Mouse (Mus musculus): ENCODE measurements around the gene Pithd1.
"Not testable (repeated sequence)": the region's sequence is repeated elsewhere in the genome, so short reads cannot be mapped to it uniquely, and the experiment has no call there.

Gene Pithd1

DNA sequence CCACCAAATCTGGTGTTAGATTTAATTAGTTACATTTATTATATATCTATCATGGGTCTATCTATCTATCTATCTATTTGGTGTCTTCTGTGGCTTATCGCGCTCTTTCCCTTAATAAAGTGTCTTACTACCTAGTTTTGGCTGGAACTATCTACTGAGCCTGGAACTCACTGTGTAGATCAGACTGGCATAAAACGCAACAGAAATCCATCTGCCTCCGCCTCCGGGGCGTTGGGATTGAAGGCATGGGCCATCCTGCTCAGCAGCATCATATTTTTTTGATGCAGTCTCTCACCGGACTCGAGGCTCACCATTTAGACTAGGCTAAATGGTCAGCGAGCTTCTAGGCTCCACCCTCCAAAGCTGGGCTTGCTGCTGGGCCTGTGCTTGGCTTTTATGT, 650 bp upstream of the Pithd1 start:
- in situ Hi-C loops (cut with MboI, MseI): no loop called here

- in situ Hi-C loops (cut with MboI, MseI): no loop called here
Measured at GRCm38 (mm10) chr4:135986301-135986942, 642 bp downstream of the Pithd1 start.

DNA sequence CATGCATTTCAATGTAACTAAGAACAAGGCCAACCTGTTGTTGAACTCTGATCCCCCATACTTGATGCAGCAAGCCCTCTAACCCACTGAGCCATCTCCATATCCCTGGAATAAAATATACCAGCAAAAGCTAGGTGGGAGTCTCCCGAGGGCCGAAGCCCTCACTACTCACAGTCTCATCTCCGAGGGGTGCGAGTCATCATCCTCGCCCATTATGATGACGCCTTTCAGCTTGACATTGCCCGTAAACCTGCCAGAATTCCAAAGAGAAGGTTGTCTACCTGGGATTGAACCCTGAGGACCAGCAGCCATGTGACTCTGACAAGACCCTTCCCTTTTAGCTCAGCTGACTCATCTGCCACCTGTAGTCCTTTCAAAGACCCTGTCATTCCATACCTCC, 1.3 kb downstream of the Pithd1 start:
- in situ Hi-C loops (cut with MboI, MseI): no loop called here

- in situ Hi-C loops (cut with MboI, MseI): no loop called here
Measured at GRCm38 (mm10) chr4:135985193-135985592, 1.9 kb downstream of the Pithd1 start.

DNA sequence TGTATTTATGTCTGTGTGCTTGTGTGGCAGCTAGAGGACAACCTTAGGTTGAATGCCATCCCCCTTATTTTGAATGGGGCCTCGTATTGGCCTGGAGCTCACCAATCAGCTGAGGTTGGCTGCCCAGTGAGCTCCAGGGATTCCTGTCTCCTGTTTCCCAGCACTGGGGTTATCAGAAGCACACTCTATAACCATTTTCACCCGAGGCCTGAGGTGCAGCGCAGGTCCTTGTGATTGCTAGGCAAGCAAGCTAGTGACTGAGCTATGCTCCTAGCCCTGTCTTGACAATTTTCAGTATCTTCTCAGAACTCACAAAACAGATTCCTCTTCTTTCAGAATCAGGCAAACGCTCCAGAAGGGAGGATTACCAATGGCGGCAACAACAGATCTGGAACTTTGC, 2.5 kb downstream of the Pithd1 start:
- in situ Hi-C loops (cut with MboI, MseI): no loop called here

- in situ Hi-C loops (cut with MboI, MseI): no loop called here
Measured at GRCm38 (mm10) chr4:135981524-135982063, 5.5 kb downstream of the Pithd1 start.

DNA sequence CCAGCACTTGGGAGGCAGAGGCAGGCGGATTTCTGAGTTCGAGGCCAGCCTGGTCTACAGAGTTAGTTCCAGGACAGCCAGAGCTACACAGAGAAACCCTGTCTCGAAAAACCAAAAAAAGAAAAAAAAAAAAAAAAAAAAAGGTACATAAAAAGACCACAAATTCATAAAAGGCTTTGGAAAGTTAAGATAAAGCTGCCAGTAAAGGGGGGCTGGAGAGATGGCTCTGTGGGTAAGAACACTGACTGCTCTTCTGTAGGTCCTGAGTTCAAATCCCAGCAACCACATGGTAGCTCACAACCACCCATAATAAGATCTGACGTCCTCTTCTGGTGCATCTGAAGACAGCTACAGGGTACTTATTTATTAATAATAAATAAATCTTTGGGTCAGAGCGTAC, 6.8 kb downstream of the Pithd1 start:
- in situ Hi-C loops (cut with MboI, MseI): not testable (repeated sequence)

DNA sequence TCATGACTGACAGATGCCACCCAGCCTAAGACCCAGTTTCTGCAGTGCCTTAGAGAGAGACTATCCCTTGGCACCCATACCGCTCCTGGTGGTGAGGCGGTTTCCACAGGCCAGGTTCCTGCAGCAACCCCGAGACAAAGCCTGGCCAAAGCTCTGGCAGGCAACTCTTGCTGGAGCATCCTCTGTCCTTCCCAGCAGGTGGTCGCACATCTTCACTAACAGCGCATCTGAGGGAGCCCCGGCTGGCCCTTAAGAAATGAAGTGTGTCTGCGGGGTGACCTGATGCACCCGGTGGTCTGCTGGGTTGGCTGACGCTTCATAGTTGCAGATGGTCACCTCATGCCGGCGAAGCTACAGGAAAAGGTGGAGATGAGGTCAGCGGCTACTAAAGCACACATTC, 10.9 kb downstream of the Pithd1 start:
- in situ Hi-C loops (cut with MboI, MseI): loop anchor here (10.0 kb wide), 1 partner anchor 69 kb away; no protein-coding TSS in a partner anchor

DNA sequence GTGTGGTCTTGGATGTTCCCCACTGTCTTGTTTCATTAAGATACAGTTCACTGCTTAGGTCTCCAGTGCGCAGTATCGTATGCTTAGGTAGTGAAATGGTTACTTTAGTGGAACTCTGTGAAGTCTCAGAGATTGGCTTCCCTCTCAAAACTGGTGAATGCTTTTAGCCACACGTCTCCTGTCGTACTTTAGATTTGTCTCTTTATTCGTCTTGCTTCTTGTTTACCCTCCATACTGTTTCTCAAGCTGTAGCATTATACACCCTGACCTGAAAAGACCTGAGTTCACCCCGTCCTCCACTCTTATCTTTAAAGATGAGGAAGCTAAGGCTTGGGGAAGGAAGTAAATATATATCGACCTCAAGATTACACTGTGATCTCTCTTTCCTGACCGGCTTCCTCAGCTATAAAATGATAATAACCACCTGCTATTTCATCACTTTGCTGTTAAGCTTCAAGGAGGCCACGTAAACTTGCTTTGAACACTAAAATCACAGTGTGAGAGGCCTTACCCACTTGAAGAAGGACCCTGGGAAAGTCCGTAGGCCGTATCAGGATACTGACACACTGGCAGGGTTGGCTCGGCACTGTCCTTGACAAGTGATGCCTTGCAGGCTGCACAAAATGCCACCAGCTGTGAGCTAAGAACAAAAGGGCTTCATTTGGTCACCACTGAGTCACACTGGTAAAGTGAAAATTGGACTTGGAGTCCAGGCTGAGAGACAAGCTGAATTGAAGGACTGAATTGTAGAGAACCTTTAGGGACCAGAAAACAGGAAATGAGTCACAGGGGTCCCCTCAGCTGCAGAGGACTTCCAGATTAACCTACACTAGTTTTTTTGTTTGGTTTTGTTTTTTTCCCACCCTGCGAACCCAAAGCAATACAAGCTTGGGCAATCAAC, 13.9 kb downstream of the Pithd1 start:
- in situ Hi-C loops (cut with MboI, MseI): loop anchor here (10.0 to 25.0 kb wide), 2 partner anchors 72 to 1889 kb away; partner anchors contain the start of gene Ece1

DNA sequence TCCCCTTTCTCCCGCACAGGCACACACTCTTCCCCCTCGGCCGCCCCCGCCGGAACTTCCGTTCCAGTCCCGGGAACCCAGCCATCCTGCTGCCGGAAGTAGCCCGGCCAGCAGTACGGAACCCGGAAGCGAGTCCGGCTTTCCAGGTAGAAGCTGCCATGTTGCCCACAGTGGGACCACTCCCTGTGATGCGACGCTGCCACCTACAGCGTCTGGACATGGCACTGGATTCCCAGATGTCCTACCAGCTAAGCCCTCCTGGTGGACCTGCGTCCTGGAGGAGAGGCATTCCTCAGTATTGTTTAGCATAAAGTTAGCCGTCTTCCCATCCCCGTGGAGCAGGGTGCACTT, 14.5 kb downstream of the Pithd1 start, which contains the start of gene Lypla2:
Gene Lypla2, minus strand, starts transcription at position 71 of the 351 bp plus-strand sequence.
- in situ Hi-C loops (cut with MboI, MseI): loop anchor here (10.0 to 25.0 kb wide), 2 partner anchors 72 to 1890 kb away; partner anchors contain the start of gene Ece1

DNA sequence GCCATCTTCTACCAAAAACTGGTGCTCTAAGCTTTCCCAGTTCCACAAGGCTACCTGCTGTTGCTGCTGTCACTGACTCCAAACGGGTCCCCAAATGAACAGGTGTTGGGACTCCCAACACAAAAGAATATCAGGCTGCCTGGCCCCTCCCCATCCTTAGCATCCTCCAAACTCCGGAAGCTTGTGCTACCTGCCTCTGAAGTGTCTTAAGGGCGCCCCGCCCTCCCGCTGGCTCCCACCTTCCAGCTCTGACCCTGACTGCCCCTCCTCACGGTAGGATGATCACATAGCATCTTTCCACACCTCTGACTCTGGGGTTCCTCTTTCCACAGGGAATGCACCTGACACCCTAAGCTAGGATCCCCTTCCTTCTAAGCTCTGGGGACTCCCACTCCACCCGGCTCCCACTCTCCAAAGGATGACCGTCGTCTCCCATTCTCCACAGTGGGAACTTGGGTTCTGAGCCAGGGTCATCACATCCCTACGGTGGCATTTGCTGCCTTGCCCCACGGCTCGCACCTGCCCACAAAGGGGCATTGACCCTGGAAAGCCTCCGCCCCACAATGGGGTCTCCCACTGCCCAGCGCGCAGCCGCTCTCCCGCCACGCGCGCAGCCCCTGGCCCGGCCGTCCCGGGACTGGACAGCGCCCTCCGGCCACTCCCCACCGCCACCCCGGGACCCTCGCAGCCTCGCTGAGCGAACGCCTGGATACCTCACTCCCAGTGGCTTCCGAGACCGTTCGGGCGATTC, 15.1 kb downstream of the Pithd1 start:
- in situ Hi-C loops (cut with MboI, MseI): loop anchor here (10.0 to 25.0 kb wide), 2 partner anchors 73 to 1890 kb away; partner anchors contain the start of gene Ece1

- in situ Hi-C loops (cut with MboI, MseI): loop anchor here (10.0 to 25.0 kb wide), 2 partner anchors 74 to 1892 kb away; partner anchors contain the start of gene Ece1
Measured at GRCm38 (mm10) chr4:135970585-135970984, 16.5 kb downstream of the Pithd1 start.

- in situ Hi-C loops (cut with MboI, MseI): loop anchor here (5.0 to 25.0 kb wide), 2 partner anchors 188 to 1893 kb away; partner anchors contain the start of gene Ece1
Measured at GRCm38 (mm10) chr4:135969070-135969750, 17.9 kb downstream of the Pithd1 start.

GRCm38 (mm10) chr4:135968271-135968869, 18.7 kb downstream of the Pithd1 start:
- in situ Hi-C loops (cut with MboI, MseI): loop anchor here (5.0 to 25.0 kb wide), 2 partner anchors 189 to 1894 kb away; partner anchors contain the start of gene Ece1

DNA sequence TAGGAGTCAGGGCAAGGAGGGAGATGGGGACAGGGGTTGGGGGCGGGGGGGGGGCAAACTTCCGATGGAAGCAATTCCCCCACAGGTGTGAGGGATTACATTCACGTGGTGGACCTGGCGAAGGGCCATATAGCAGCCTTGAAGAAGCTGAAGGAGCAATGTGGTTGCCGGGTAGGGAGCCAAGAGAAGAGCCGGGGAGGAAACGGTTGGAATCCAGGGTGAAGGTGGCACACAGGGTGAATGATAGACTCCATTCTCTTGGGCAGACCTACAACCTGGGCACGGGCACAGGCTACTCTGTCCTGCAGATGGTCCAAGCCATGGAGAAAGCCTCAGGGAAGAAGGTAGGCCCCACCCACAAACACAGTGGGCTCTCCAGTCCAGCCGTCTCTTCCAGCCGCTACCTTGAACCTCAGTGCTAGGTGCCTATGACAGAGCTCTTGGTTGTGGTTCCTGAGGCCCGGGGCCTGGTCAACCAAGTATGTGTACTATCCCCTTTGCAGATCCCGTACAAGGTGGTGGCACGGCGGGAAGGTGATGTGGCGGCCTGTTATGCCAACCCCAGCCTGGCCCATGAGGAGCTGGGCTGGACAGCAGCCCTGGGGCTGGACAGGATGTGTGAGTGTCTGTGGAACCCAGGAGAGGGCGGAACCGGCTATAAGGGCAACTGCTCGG, 19.8 kb downstream of the Pithd1 start:
- in situ Hi-C loops (cut with MboI, MseI): loop anchor here (5.0 to 25.0 kb wide), 2 partner anchors 190 to 1895 kb away; partner anchors contain the start of gene Ece1

- in situ Hi-C loops (cut with MboI, MseI): loop anchor here (5.0 to 25.0 kb wide), 2 partner anchors 191 to 1896 kb away; partner anchors contain the start of gene Ece1
Measured at GRCm38 (mm10) chr4:135966283-135966682, 20.8 kb downstream of the Pithd1 start.

- in situ Hi-C loops (cut with MboI, MseI): loop anchor here (5.0 to 25.0 kb wide), 2 partner anchors 192 to 1897 kb away; partner anchors contain the start of gene Ece1
Measured at GRCm38 (mm10) chr4:135965113-135965512, 22.0 kb downstream of the Pithd1 start.

DNA sequence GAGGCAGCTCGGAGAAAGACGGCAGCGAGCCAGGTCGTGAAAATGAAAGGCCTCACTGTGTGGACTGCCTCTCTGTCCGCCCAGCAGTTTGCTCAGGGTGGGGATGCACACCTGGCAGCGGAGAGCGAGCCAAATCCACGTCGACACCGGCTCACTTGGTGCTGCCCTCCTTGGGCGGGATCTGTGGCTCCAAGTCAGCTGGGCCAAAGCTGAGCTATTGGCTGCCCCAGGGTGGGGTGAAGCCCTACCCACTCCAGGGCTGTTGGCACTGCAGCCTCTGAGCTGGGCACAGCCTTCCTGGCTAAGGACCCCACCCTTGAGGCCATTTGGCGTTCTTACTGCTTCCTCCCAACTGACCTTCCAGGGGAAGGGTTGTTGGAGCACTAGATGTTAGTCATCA, 22.6 kb downstream of the Pithd1 start:
- in situ Hi-C loops (cut with MboI, MseI): loop anchor here (25.0 kb wide), 1 partner anchor 1898 kb away; the partner anchor contains the start of gene Ece1
